Mouse (Mus musculus): ENCODE measurements around the gene Osbpl9. TPM values are rescaled to one million over a fixed set of nuclear protein-coding genes. Genes with fewer than 3 reads are reported as not detected.
A peak's percentile ranks its signal among the peaks of the same experiment; 100 is the strongest.

Gene Osbpl9
- total and polyA plus RNA-seq, 3 experiments = 55.5 to 73.5 (median 59.2) TPM

- no peaks in the 10 kb centered on the region for H3K27me3 ChIP-seq (replicated peaks)
- H3K4me3 ChIP-seq (replicated peaks in 1 of 3; ENCODE audit: low read depth in 2 of 3, low read length in 2 of 3, poor library complexity in 1 of 3) = no peak overlapping the region
- peaks cover 2% of the 10 kb centered on the region for H3K79me2 ChIP-seq (replicated peaks; ENCODE audit: control insufficient read depth, extremely low read depth, insufficient read depth, poor library complexity, severe bottlenecking)
- no peaks in the 10 kb centered on the region for H3K9me3 ChIP-seq (replicated peaks; ENCODE audit: low read length)
- H3K4me1 ChIP-seq (ENCODE audit: control insufficient read depth in 1 of 2, insufficient read depth in 2 of 2) = peaks cover 0 to 23% of the 10 kb centered on the region in 2 experiments; a peak in 2 of 4 replicates
- dilution Hi-C loops (cut with MboI; ENCODE audit: extremely low pct_ligation_motif_present, extremely low pct_unique_long_range_greater_than_20kb, low sequenced_read_pairs) = no loop called here
- no peak for TF ChIP-seq ZMIZ1 (IDR thresholded peaks at IDR 0.05; ENCODE audit: low read depth, low read length)
- TF ChIP-seq CHD2 (IDR thresholded peaks at IDR 0.05; ENCODE audit: low read length) = no peak
- TF ChIP-seq IRF4 (IDR thresholded peaks at IDR 0.05; ENCODE audit: low read depth, low read length) = peak; percentile 30; the same call in 1 of the 2 replicates
- no peak for TF ChIP-seq PAX5 (IDR thresholded peaks at IDR 0.05; ENCODE audit: low read length)
- TF ChIP-seq TCF12 (IDR thresholded peaks at IDR 0.05; ENCODE audit: low read depth, low read length) = peak; percentile 35; the same call in 1 of the 2 replicates
- no peak for TF ChIP-seq RCOR1 (conservative IDR thresholded peaks at IDR 0.05; ENCODE audit: low read depth, low read length)
- no peak for TF ChIP-seq UBTF (IDR thresholded peaks at IDR 0.05; ENCODE audit: low read depth, low read length)
- H3K36me3 ChIP-seq (replicated peaks in 1 of 2; ENCODE audit: control insufficient read depth in 1 of 2, insufficient read depth in 1 of 2, low read length in 1 of 2) = peaks cover 24 to 62% of the 10 kb centered on the region in 2 experiments
- peak; percentile 35 for DNase-seq (ENCODE audit: extremely low read depth)
- no peak overlapping the region for H3K27ac ChIP-seq (ENCODE audit: insufficient read depth, low read depth)
- H3K4me2 ChIP-seq (ENCODE audit: insufficient read depth, low read depth, poor library complexity, severe bottlenecking) = no peak overlapping the region
- in situ Hi-C loops (cut with MboI; ENCODE audit: low pct_ligation_motif_present, low pct_unique_long_range_greater_than_20kb, low sequenced_read_pairs) = no loop called here
- H3K9ac ChIP-seq (ENCODE audit: insufficient read depth, low read depth) = no peak overlapping the region
Observed at GRCm38 (mm10) chr4:109017441-109017840, 184.6 kb downstream of the Osbpl9 start.

GRCm38 (mm10) chr4:109014091-109014490 lies 188.0 kb downstream of the Osbpl9 start:
- Histone ChIP-seq H3K4me3 (replicated peaks in 1 of 3; ENCODE audit: low read depth in 2 of 3, low read length in 2 of 3, poor library complexity in 1 of 3) (no peak overlapping the region), H3K4me1 (ENCODE audit: control insufficient read depth in 1 of 2, insufficient read depth in 2 of 2) (peaks cover 0 to 28% of the 10 kb centered on the region in 2 experiments; a peak in 2 of 4 replicates), H3K27ac (ENCODE audit: insufficient read depth, low read depth) (no peak overlapping the region), H3K9me3 (replicated peaks; ENCODE audit: low read length) (no peaks in the 10 kb centered on the region), H3K79me2 (replicated peaks; ENCODE audit: control insufficient read depth, extremely low read depth, insufficient read depth, poor library complexity, severe bottlenecking) (peaks cover 14% of the 10 kb centered on the region), H3K9ac (ENCODE audit: insufficient read depth, low read depth) (no peak overlapping the region), H3K27me3 (replicated peaks) (no peaks in the 10 kb centered on the region), H3K4me2 (ENCODE audit: insufficient read depth, low read depth, poor library complexity, severe bottlenecking) (no peak overlapping the region), H3K36me3 (replicated peaks in 1 of 2; ENCODE audit: control insufficient read depth in 1 of 2, insufficient read depth in 1 of 2, low read length in 1 of 2) (peaks cover 21 to 51% of the 10 kb centered on the region in 2 experiments)
- no peak for DNase-seq (ENCODE audit: extremely low read depth)
- no peak for TF ChIP-seq IRF4 (IDR thresholded peaks at IDR 0.05; ENCODE audit: low read depth, low read length)
- no peak for TF ChIP-seq RCOR1 (conservative IDR thresholded peaks at IDR 0.05; ENCODE audit: low read depth, low read length)
- TF ChIP-seq BHLHE40 (IDR thresholded peaks at IDR 0.05; ENCODE audit: low read depth, low read length) = no peak
- no peak for TF ChIP-seq ZKSCAN1 (IDR thresholded peaks at IDR 0.05; ENCODE audit: borderline replicate concordance, low read depth, low read length)
- no peak for TF ChIP-seq TBP (conservative IDR thresholded peaks at IDR 0.05; ENCODE audit: low read depth, low read length)
- no peak for TF ChIP-seq MXI1 (IDR thresholded peaks at IDR 0.05; ENCODE audit: low read depth, low read length)
- TF ChIP-seq MEF2A (IDR thresholded peaks at IDR 0.05; ENCODE audit: borderline replicate concordance, low read depth, low read length) = no peak
- TF ChIP-seq USF2 (conservative IDR thresholded peaks at IDR 0.05; ENCODE audit: low read depth, low read length) = no peak
- no peak for TF ChIP-seq POLR2A (IDR thresholded peaks at IDR 0.05; ENCODE audit: low read depth, low read length)
- in situ Hi-C loops (cut with MboI; ENCODE audit: low pct_ligation_motif_present, low pct_unique_long_range_greater_than_20kb, low sequenced_read_pairs) = no loop called here
- dilution Hi-C loops (cut with MboI; ENCODE audit: extremely low pct_ligation_motif_present, extremely low pct_unique_long_range_greater_than_20kb, low sequenced_read_pairs) = no loop called here

Other genes starting within 250 kb of the Osbpl9 start
- gene Nrd1, start 201.6 kb downstream of the Osbpl9 start, total RNA-seq (2012; rRNA removed) = 37.7 and 41.9 TPM in 2 replicates
- 83.8 and 104 TPM in 2 replicates for gene Nrd1, start 201.6 kb downstream of the Osbpl9 start, total RNA-seq (2014; rRNA removed)
- 144 and 147 TPM in 2 replicates for gene Nrd1, start 201.6 kb downstream of the Osbpl9 start, polyA plus RNA-seq (2012; ENCODE audit: insufficient read length, low read depth)
- not detected in 2 replicates for gene Calr4, start 32.2 kb upstream of the Osbpl9 start, total RNA-seq (2012; rRNA removed)
- gene Calr4, start 32.2 kb upstream of the Osbpl9 start, total RNA-seq (2014; rRNA removed) = not detected in 2 replicates
- gene Calr4, start 32.2 kb upstream of the Osbpl9 start, polyA plus RNA-seq (2012; ENCODE audit: insufficient read length, low read depth) = not detected in 2 replicates
- gene Eps15, start 78.0 kb upstream of the Osbpl9 start, total RNA-seq (2012; rRNA removed) = 23.4 and 24.8 TPM in 2 replicates
- 39.6 and 41.5 TPM in 2 replicates for gene Eps15, start 78.0 kb upstream of the Osbpl9 start, total RNA-seq (2014; rRNA removed)
- gene Eps15, start 78.0 kb upstream of the Osbpl9 start, polyA plus RNA-seq (2012; ENCODE audit: insufficient read length, low read depth) = 54.5 and 60.4 TPM in 2 replicates
- 0.29 and 0.30 TPM in 2 replicates for gene Ttc39a, start 204.4 kb upstream of the Osbpl9 start, total RNA-seq (2012; rRNA removed)
- gene Ttc39a, start 204.4 kb upstream of the Osbpl9 start, total RNA-seq (2014; rRNA removed) = 0.32 and 0.36 TPM in 2 replicates
- gene Ttc39a, start 204.4 kb upstream of the Osbpl9 start, polyA plus RNA-seq (2012; ENCODE audit: insufficient read length, low read depth) = 0.64 and 0.90 TPM in 2 replicates

Measured in CH12.LX (cell line).